Mouse (Mus musculus) intestine, postnatal 0 days (tissue): Measurements from ENCODE around the gene Olfr1132. TPM values are rescaled to one million over a fixed set of nuclear protein-coding genes. Genes with fewer than 3 reads are reported as not detected.
"Not testable (repeated sequence)": the region's sequence is repeated elsewhere in the genome, so short reads cannot be mapped to it uniquely, and the experiment has no call there.

Experiments used
- ATAC-seq: fragments of 200-750 bp; cut with Nextera tagmentation; 2 replicates; pipeline ENCODE4 v1.8.0; 2017; ENCODE audit warnings: mild to moderate bottlenecking, moderate TSS enrichment, moderate library complexity
- H3K27ac ChIP-seq: fragments of 300-500 bp; sonication (generic); 2 replicates; pipeline ENCODE4 v1.5.1; 2014; ENCODE audit warnings: mild to moderate bottlenecking, low read depth, low read length, moderate library complexity
- H3K27me3 ChIP-seq: fragments of 300-500 bp; sonication (generic); replicated peaks from 2 replicates; pipeline ENCODE4 v1.6.1; 2014; ENCODE audit warnings: low read length, mixed read lengths; ENCODE audit not compliant: control insufficient read depth, insufficient read depth
- H3K36me3 ChIP-seq: fragments of 300-500 bp; sonication (generic); 2 replicates; pipeline ENCODE4 v1.6.1; 2014; ENCODE audit warnings: mild to moderate bottlenecking, moderate library complexity; ENCODE audit not compliant: control insufficient read depth, insufficient read depth
- H3K4me1 ChIP-seq: fragments of 300-500 bp; sonication (generic); replicated peaks from 2 replicates; pipeline ENCODE4 v1.6.1; 2014; ENCODE audit warnings: antibody characterized with exemption, low read length, mixed read lengths; ENCODE audit not compliant: control insufficient read depth, insufficient read depth
- H3K4me2 ChIP-seq: fragments of 300-500 bp; sonication (generic); replicated peaks from 2 replicates; pipeline ENCODE4 v1.6.1; 2014; ENCODE audit warnings: low read depth, mild to moderate bottlenecking, moderate library complexity
- H3K4me3 ChIP-seq: fragments of 300-500 bp; sonication (generic); 2 replicates; pipeline ENCODE4 v1.5.1; 2014; ENCODE audit warnings: low read depth, low read length
- H3K9ac ChIP-seq: fragments of 300-500 bp; sonication (generic); 2 replicates; pipeline ENCODE4 v1.6.1; 2014; ENCODE audit warnings: mild to moderate bottlenecking, low read depth, low read length
- H3K9me3 ChIP-seq: fragments of 300-500 bp; sonication (generic); 2 replicates; pipeline ENCODE4 v1.6.1; 2016; ENCODE audit warnings: mixed run types; ENCODE audit not compliant: control insufficient read depth
- CTCF ChIP-seq: sonication (generic); IDR thresholded peaks from 2 replicates; pipeline ENCODE4 v1.5.1; 2016; ENCODE audit warnings: low read depth, mild to moderate bottlenecking, control low read depth, antibody characterized with exemption, moderate library complexity
- WGBS: fragments of 180-500 bp; shearing (Covaris S2); extraction: QIAGEN DNeasy Blood & Tissue Kit; methylation state at CpG from one replicate; pipeline ENCODE4 v1.1.7; 2014; 5-methylcytosine and 5-hydroxymethylcytosine counted together
- polyA plus RNA-seq: library from polyadenylated mRNA; unstranded; fragments of >200 nt; fragmentation: Nextera tagmentation; extraction: Ambion mirVana; gene quantifications from 2 replicates; pipeline ENCODE4 v1.2.1, GENCODE M21; 2015

Olfr1132 gene
- not detected in 2 replicates for polyA plus RNA-seq

DNA sequence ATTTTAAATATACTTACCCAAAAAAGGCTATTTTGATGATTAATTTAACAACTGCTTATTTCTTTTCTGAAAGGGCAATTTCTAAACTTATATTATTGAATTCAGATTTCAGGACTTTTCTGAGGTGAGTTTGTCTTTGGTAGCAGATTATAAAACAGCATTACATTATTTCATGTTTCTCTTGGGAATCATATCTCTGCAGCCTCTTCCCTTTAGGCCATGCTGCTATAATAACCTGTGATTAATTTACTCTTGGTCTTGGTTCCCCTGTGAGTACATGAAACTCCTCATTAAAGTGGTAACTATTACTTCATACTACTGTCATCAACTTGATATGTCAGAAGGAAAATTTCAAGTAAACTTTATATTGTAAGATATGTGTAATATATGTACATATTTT is at the start of gene Olfr1132:
Gene Olfr1132, minus strand, starts transcription at position 101 of the 400 bp plus-strand sequence.
- Histone ChIP-seq H3K4me2 (no peak within 1 kb of the TSS), H3K9me3 (no peaks in the 10 kb centered on the region), H3K27ac (no peak within 1 kb of the TSS), H3K9ac (no peak within 1 kb of the TSS), H3K27me3 (no peaks in the 10 kb centered on the region), H3K36me3 (no peaks in the 10 kb centered on the region), H3K4me3 (no peak within 1 kb of the TSS), H3K4me1 (no peaks in the 10 kb centered on the region)
- TF ChIP-seq CTCF = no peak
- no peak for ATAC-seq

DNA sequence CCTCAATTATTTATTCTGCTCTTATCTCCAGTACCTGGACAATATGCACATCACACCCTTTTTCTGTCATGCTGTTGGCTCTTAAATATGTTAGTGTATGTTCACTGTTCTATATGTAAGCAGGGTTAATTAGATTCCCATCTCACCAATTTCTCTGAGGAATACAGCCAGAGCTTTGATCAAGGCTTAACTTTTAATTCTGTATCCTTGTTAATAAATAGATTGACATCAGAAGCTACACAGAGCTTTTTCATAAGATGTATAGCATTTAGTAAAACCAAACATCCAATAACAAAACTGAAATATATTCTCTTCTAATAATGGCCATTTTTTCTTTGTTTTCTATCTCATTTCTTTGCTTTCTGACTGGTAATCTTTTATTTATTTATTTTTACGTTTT is 36.2 kb upstream of the Olfr1132 start, which contains the start of gene Olfr1135:
Gene Olfr1135, minus strand, starts transcription at position 101 of the 400 bp plus-strand sequence.
- TF ChIP-seq CTCF = no peak
- Histone ChIP-seq H3K4me3 (no peak within 1 kb of the TSS), H3K9ac (no peak within 1 kb of the TSS), H3K36me3 (no peaks in the 10 kb centered on the region), H3K4me1 (no peaks in the 10 kb centered on the region), H3K9me3 (no peaks in the 10 kb centered on the region), H3K4me2 (no peak within 1 kb of the TSS), H3K27ac (no peak within 1 kb of the TSS), H3K27me3 (no peaks in the 10 kb centered on the region)
- 7% methylated on average over 1 of the region's 1 CpGs for WGBS
- no peak for ATAC-seq

DNA sequence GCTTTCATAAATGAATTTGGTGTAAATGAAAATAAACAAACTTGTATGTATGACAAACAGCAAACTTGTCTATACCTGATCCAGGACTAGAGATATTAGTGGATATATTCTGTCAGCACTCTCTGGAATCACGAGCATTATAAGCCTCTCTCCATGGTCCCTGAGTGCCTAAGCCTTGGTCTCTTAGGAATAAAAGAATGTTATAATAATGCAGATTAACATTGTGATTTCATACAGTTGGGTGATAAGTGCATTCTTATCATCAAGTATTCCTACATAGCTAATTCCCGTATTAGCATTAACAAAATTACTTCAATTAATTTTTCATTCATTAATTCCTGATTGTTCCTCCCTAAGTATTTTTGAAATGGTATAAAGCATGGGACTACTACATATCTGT is 21.0 kb upstream of the Olfr1132 start, which contains the start of gene Olfr1134:
Gene Olfr1134, minus strand, starts transcription at position 101 of the 400 bp plus-strand sequence.
- Histone ChIP-seq H3K27ac (no peak within 1 kb of the TSS), H3K4me3 (no peak within 1 kb of the TSS), H3K27me3 (no peaks in the 10 kb centered on the region), H3K9ac (no peak within 1 kb of the TSS), H3K36me3 (no peaks in the 10 kb centered on the region), H3K9me3 (no peaks in the 10 kb centered on the region), H3K4me2 (no peak within 1 kb of the TSS), H3K4me1 (no peaks in the 10 kb centered on the region)
- WGBS = 78% methylated on average over 2 of the region's 2 CpGs
- ATAC-seq = no peak
- no peak for TF ChIP-seq CTCF

DNA sequence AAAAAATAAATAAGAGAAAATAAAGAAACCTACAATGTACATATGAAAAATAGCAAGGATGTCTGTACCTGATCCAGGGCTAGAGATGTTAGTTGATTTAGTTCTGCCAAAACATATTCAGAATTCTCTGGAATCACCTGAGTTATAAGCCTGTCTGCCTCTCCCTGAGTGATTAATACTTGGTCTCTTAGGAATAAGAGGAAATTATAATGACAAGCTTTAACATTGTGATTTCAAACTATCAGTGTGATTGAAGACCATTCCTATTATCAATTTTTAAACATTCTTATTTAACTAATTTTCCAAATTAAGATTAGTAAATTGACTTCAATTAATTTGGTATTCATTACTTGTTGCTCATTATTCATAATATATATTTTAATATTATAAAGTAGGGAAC is 9.9 kb upstream of the Olfr1132 start, which contains the start of gene Olfr1133:
Gene Olfr1133, minus strand, starts transcription at position 101 of the 400 bp plus-strand sequence.
- Histone ChIP-seq H3K27ac (no peak within 1 kb of the TSS), H3K4me2 (no peak within 1 kb of the TSS), H3K27me3 (no peaks in the 10 kb centered on the region), H3K36me3 (no peaks in the 10 kb centered on the region), H3K4me3 (no peak within 1 kb of the TSS), H3K9me3 (no peaks in the 10 kb centered on the region), H3K4me1 (no peaks in the 10 kb centered on the region), H3K9ac (no peak within 1 kb of the TSS)
- no peak for ATAC-seq
- TF ChIP-seq CTCF = no peak

DNA sequence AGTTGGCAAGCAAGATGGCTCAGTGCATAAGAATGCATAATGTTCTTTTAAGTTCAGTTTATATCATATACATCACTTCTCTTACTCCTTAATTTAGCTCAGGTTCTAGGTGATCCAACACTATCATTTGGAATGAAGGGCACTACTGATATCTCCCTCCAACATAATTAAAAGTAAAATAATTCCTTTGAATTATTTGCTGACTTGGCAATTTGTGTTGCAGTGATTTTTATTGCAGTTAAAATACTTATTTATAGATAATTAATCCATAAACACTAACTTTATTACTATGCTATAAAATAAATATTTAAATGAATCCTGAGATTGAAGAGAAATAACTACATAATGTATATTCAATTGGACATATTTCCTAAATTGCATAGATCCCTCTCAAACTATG is 5.1 kb upstream of the Olfr1132 start:
- TF ChIP-seq CTCF = no peak
- Histone ChIP-seq H3K27ac (no peak overlapping the region), H3K9ac (no peak overlapping the region), H3K4me1 (no peaks in the 10 kb centered on the region), H3K27me3 (no peaks in the 10 kb centered on the region), H3K9me3 (no peaks in the 10 kb centered on the region), H3K4me3 (no peak overlapping the region), H3K36me3 (no peaks in the 10 kb centered on the region), H3K4me2 (no peak overlapping the region)
- no peak for ATAC-seq

DNA sequence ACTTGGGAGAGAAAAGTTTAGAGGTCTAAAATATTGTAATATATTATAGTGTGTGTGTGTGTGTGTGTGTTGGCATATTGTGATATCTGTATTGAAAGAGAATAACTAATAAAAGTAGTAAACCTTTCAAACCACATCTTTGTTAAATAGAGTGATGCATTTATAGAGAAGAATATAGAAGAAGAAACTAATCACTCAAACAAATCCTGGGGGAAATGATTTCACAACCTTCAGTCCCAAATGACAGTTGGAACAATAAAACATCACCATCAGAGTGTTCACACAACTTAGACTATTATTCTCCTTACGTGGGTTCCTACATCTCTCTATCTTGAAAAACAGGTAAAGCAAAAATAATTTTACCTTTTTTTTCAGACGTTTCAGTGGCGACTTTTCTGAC is 10.5 kb downstream of the Olfr1132 start, which contains the start of gene Olfr1131:
Gene Olfr1131, plus strand, starts transcription at position 301 of the 400 bp plus-strand sequence.
- H3K4me1 ChIP-seq = no peaks in the 10 kb centered on the region
- no peaks in the 10 kb centered on the region for H3K9me3 ChIP-seq
- no peak within 1 kb of the TSS for H3K27ac ChIP-seq
- H3K27me3 ChIP-seq = no peaks in the 10 kb centered on the region
- no peak for TF ChIP-seq CTCF
- ATAC-seq = no peak
- no peaks in the 10 kb centered on the region for H3K36me3 ChIP-seq
- 61% methylated on average over 3 of the region's 3 CpGs for WGBS
- H3K4me2 ChIP-seq = no peak within 1 kb of the TSS
- no peak within 1 kb of the TSS for H3K9ac ChIP-seq
- H3K4me3 ChIP-seq = no peak within 1 kb of the TSS

DNA sequence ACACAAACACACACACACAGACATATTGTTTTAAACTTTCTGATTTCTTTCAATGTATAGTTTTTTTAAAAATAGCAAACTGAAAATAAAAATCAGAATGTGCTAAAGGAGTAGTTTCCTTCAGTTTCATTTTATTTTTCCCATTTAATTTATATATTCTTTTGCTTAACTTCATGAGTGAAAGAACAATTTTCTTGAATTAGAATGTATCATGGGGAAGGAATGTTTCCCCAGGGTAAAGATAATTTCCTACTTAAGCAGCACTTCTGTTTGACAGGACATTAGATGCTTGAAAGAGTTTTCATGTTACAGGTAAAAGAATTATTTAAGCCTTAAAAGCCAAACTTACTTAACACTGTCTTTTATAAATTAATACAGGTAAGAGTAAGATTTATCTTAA is 31.4 kb downstream of the Olfr1132 start, which contains the start of gene Olfr1130:
Gene Olfr1130, plus strand, starts transcription at position 301 of the 400 bp plus-strand sequence.
- not testable (repeated sequence) for H3K36me3 ChIP-seq, ATAC-seq, H3K9me3 ChIP-seq, H3K4me1 ChIP-seq, H3K4me2 ChIP-seq, H3K27ac ChIP-seq, H3K27me3 ChIP-seq, H3K9ac ChIP-seq, H3K4me3 ChIP-seq

Other genes with a start within 250 kb of the Olfr1132 start
- not detected in 2 replicates for gene Olfr1123, start 220.9 kb downstream of the Olfr1132 start, polyA plus RNA-seq
- gene Olfr1124, start 207.3 kb downstream of the Olfr1132 start, polyA plus RNA-seq = not detected in 2 replicates
- gene Olfr1126, start 183.6 kb downstream of the Olfr1132 start, polyA plus RNA-seq = not detected in 2 replicates
- not detected in 2 replicates for gene Pramel7, start 140.4 kb downstream of the Olfr1132 start, polyA plus RNA-seq
- not detected in 2 replicates for gene Pramel6, start 131.0 kb downstream of the Olfr1132 start, polyA plus RNA-seq
- gene Olfr153, start 105.7 kb downstream of the Olfr1132 start, polyA plus RNA-seq = not detected in 2 replicates
- not detected in 2 replicates for gene Olfr1128, start 92.0 kb downstream of the Olfr1132 start, polyA plus RNA-seq
- not detected in 2 replicates for gene Olfr1129, start 63.6 kb downstream of the Olfr1132 start, polyA plus RNA-seq
- not detected in 2 replicates for gene Olfr1130, start 31.3 kb downstream of the Olfr1132 start, polyA plus RNA-seq
- not detected in 2 replicates for gene Olfr1131, start 10.4 kb downstream of the Olfr1132 start, polyA plus RNA-seq
- gene Olfr1133, start 9.8 kb upstream of the Olfr1132 start, polyA plus RNA-seq = not detected in 2 replicates
- not detected in 2 replicates for gene Olfr1134, start 20.9 kb upstream of the Olfr1132 start, polyA plus RNA-seq
- not detected in 2 replicates for gene Olfr1135, start 36.1 kb upstream of the Olfr1132 start, polyA plus RNA-seq
- not detected in 2 replicates for gene Olfr1136, start 56.4 kb upstream of the Olfr1132 start, polyA plus RNA-seq
- not detected in 2 replicates for gene Olfr1137, start 75.6 kb upstream of the Olfr1132 start, polyA plus RNA-seq
- gene Olfr1138, start 102.4 kb upstream of the Olfr1132 start, polyA plus RNA-seq = not detected in 2 replicates
- gene Olfr1140, start 106.2 kb upstream of the Olfr1132 start, polyA plus RNA-seq = not detected in 2 replicates
- not detected in 2 replicates for gene Olfr1141, start 116.5 kb upstream of the Olfr1132 start, polyA plus RNA-seq
- not detected in 2 replicates for gene Olfr152, start 141.9 kb upstream of the Olfr1132 start, polyA plus RNA-seq
- not detected in 2 replicates for gene Olfr1143, start 163.1 kb upstream of the Olfr1132 start, polyA plus RNA-seq
- gene Olfr1145, start 172.3 kb upstream of the Olfr1132 start, polyA plus RNA-seq = not detected in 2 replicates
- not detected in 2 replicates for gene Olfr1148, start 193.0 kb upstream of the Olfr1132 start, polyA plus RNA-seq
- gene Olfr1150-ps1, start 206.5 kb upstream of the Olfr1132 start, polyA plus RNA-seq = not detected in 2 replicates
- not detected in 2 replicates for gene Olfr1151, start 218.3 kb upstream of the Olfr1132 start, polyA plus RNA-seq
- not detected in 2 replicates for gene Olfr1152, start 229.0 kb upstream of the Olfr1132 start, polyA plus RNA-seq